Mouse (Mus musculus) megakaryocyte, adult 5-6 weeks (primary cell): ENCODE results near the gene Tpmt. TPM values are rescaled to one million over a fixed set of nuclear protein-coding genes. Genes with fewer than 3 reads are reported as not detected.

Experiments
- ATAC-seq: 2 replicates; pipeline ENCODE4 v1.8.0; 2016; ENCODE audit warnings: mild to moderate bottlenecking, inconsistent platforms; ENCODE audit not compliant: poor library complexity, severe bottlenecking
- total RNA-seq, 2 experiments: library from RNA; stranded (forward) in 1 of 2; stranded (reverse) in 1 of 2; fragments of 153-499, 151-499 nt in 1 of 2; fragments of 221-1000, 200-1000 nt in 1 of 2; gene quantifications; 2 replicates each; pipeline versions ENCODE4 v1.2.3 to v1.2.4; 2015 to 2017

The Tpmt gene
- total RNA-seq, 2 experiments from 2014 or later = 8.6 to 9.8 TPM

DNA sequence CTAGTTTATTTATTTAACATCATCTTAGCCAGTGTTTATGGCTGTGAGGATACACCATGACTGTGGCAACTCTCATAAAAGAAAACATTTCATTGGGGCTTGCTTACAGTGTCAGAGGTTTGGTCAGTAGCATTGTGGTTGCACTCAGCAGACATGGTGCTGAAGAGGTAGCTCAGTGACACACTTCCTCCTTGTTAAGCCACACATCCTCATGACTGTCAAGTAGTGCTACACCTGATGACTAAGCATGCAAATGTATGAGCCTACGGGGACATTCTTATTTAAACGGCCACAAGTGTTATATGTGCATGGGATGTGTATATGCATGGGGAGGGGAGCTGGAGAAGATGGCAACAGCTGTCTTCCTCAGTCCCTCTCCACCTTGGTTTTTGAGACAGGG, 60.7 kb downstream of the Tpmt start:
- peak; percentile 83 for ATAC-seq

DNA sequence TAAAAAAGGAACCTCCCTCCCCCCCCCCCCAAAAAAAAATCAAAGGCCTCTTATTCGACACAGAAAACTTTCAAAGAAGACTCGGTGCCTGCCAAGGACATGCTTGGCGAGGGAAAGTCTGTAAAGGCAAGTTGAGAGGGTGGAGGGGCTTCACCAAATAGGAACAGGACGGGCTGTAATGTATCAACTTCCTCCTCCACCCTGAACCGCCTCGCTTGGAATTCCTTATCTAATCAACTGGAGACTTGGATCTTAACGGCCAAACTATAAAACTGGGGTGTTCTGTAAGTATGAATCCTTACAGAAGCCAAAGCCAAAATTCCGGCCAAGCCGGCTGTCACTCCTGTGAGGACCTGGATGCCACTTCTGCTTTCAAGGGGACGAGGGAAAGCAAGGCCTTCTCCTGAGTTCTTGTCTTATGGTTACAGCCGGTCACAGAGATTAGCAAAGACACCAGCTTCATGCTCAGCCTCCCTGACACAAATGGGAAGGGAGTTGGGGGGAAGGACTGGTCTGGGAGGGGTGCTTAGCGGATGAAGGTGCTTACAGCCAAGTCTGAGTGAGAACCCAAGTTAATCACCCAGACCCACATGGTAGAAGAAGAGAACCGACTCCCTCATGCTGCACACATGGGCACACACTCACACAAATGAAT, 64.6 kb downstream of the Tpmt start:
- peak; percentile 19; the same call in 1 of the 2 replicates for ATAC-seq

DNA sequence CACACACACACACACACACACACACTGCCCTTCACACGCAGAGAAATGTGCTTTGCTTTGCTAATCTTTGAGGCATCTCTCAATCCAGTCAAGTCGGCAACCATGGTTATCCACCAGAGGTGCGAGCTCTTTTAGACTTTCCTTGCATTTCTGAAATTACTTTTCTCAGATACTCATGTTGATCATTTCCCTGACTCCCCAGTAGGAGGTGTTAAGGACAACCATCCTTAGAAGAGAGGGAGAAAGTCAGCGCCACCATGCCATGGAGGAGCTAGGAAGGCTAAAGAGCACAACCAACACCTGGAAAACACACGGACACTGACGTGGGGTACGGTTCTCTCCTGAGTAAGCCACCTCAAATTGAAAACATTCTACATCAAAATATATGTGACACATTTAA, 68.0 kb downstream of the Tpmt start:
- ATAC-seq = no peak

DNA sequence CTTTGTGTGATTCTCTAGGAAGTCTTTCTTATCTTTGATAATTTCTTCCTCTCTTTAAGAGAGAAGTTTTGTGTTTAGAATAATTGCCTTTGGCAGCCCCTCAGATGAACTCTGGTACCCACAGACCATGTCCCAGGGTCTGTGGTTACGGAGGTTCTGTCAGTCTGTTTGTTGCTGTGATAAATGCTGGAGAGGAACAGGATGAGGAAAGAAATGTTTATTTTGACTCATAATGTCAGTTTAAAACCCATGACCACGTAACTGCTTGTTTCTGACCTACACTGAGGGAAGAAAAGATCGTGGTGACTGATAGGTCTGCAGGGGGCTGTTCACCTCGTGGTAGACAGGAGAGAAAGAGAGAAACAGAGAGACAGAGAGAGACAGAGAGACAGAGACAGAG, 68.6 kb downstream of the Tpmt start:
- ATAC-seq = no peak

DNA sequence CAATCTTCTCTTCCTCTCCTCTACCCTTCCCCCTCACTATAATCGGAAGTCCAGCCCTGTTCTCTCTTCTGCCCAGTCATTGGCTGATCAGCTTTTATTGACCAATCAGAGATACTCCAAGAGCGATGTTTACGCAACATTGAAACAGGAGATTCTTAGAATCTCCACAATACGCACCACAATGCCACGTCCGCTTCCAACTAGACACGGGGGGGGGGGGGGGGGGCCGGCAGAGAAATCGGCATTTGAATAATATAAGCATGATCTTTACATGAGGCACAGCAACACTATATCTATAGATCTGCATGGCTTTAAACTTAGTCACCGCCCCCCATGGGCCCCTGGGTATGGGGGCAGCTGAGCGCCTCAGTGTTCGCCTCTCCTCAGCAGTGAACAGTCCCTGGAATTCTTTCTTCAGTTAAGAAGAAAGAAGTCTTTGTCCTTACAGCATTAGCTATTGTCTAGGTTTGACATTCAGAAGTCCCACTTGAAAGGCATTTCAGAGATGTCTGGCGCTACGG, 69.4 kb downstream of the Tpmt start:
- peak; percentile 54 for ATAC-seq

Other genes starting within 250 kb of the Tpmt start
- 21.2 and 25.8 TPM in 2 replicates for gene Kif13a, start 114.9 kb downstream of the Tpmt start, total RNA-seq (2015)
- gene Kif13a, start 114.9 kb downstream of the Tpmt start, total RNA-seq (2017) = 46.9 and 47.5 TPM in 2 replicates
- 0.07 and 0.14 TPM in 2 replicates for gene Nhlrc1, start 29.9 kb downstream of the Tpmt start, total RNA-seq (2015)
- 0.28 and 0.70 TPM in 2 replicates for gene Nhlrc1, start 29.9 kb downstream of the Tpmt start, total RNA-seq (2017)
- 9.7 and 10.0 TPM in 2 replicates for gene Kdm1b, start 1.2 kb downstream of the Tpmt start, total RNA-seq (2015)
- 9.6 and 11.3 TPM in 2 replicates for gene Kdm1b, start 1.2 kb downstream of the Tpmt start, total RNA-seq (2017)
- gene Dek, start 61.5 kb upstream of the Tpmt start, total RNA-seq (2015) = 584 and 589 TPM in 2 replicates
- gene Dek, start 61.5 kb upstream of the Tpmt start, total RNA-seq (2017) = 678 and 828 TPM in 2 replicates
- 25.5 and 25.9 TPM in 2 replicates for gene Rnf144b, start 77.9 kb upstream of the Tpmt start, total RNA-seq (2015)
- gene Rnf144b, start 77.9 kb upstream of the Tpmt start, total RNA-seq (2017) = 25.6 and 28.7 TPM in 2 replicates